Mouse (Mus musculus) midbrain, embryonic 14.5 days (tissue): Measurements from ENCODE around the gene Dennd5b. TPM values are rescaled to one million over a fixed set of nuclear protein-coding genes. Genes with fewer than 3 reads are reported as not detected.
A peak's percentile ranks its signal among the peaks of the same experiment; 100 is the strongest.
"Not testable (repeated sequence)": the region's sequence is repeated elsewhere in the genome, so short reads cannot be mapped to it uniquely, and the experiment has no call there.

ENCODE experiments used
- ATAC-seq: fragments of 200-750 bp; cut with Nextera tagmentation; 2 replicates; pipeline ENCODE4 v1.8.0; 2017; ENCODE audit warnings: moderate number of reproducible peaks, moderate library complexity; ENCODE audit not compliant: low FRiP score, low TSS enrichment
- DNase-seq: peaks from one replicate; pipeline ENCODE4 v3.0.0-alpha.2; 2015
- H3K27ac ChIP-seq: fragments of 300-500 bp; sonication (generic); replicated peaks from 2 replicates; pipeline ENCODE4 v1.5.1; 2014; ENCODE audit warnings: mild to moderate bottlenecking, low read depth, low read length, moderate library complexity
- H3K27me3 ChIP-seq: fragments of 300-500 bp; sonication (generic); 2 replicates; pipeline ENCODE4 v1.6.1; 2014; ENCODE audit warnings: low read length, control low read depth, mixed read lengths; ENCODE audit not compliant: control insufficient read depth, insufficient read depth
- H3K36me3 ChIP-seq: fragments of 300-500 bp; sonication (generic); 2 replicates; pipeline ENCODE4 v1.6.1; 2014; ENCODE audit warnings: low read length, control low read depth; ENCODE audit not compliant: control insufficient read depth, insufficient read depth
- H3K4me1 ChIP-seq: fragments of 300-500 bp; sonication (generic); 2 replicates; pipeline ENCODE4 v1.6.1; 2014; ENCODE audit warnings: mild to moderate bottlenecking, antibody characterized with exemption, low read length, control low read depth; ENCODE audit not compliant: control insufficient read depth, insufficient read depth
- H3K4me2 ChIP-seq: fragments of 300-500 bp; sonication (generic); 2 replicates; pipeline ENCODE4 v1.6.1; 2014; ENCODE audit warnings: mild to moderate bottlenecking, low read length, moderate library complexity
- H3K4me3 ChIP-seq: fragments of 300-500 bp; sonication (generic); replicated peaks from 2 replicates; pipeline ENCODE4 v1.5.1; 2014; ENCODE audit warnings: low read depth, low read length
- H3K9ac ChIP-seq: fragments of 300-500 bp; sonication (generic); replicated peaks from 2 replicates; pipeline ENCODE4 v1.6.1; 2014; ENCODE audit warnings: mild to moderate bottlenecking, low read length, moderate library complexity
- H3K9me3 ChIP-seq: fragments of 300-500 bp; sonication (generic); 2 replicates; pipeline ENCODE4 v1.6.1; 2016; ENCODE audit warnings: low read length, control low read depth, mixed read lengths; ENCODE audit not compliant: control insufficient read depth
- WGBS: fragments of 180-500 bp; shearing (Covaris S2); extraction: QIAGEN DNeasy Blood & Tissue Kit; methylation state at CpG from one replicate; pipeline ENCODE4 v1.1.7; 2014; 5-methylcytosine and 5-hydroxymethylcytosine counted together
- polyA plus RNA-seq: library from polyadenylated mRNA; unstranded; fragments of >200 nt; fragmentation: Nextera tagmentation; extraction: Ambion mirVana; gene quantifications from 2 replicates; pipeline ENCODE4 v1.2.1, GENCODE M21; 2014

The Dennd5b gene
- polyA plus RNA-seq, 1 experiment from 2014 or later, result 24.8 TPM

DNA sequence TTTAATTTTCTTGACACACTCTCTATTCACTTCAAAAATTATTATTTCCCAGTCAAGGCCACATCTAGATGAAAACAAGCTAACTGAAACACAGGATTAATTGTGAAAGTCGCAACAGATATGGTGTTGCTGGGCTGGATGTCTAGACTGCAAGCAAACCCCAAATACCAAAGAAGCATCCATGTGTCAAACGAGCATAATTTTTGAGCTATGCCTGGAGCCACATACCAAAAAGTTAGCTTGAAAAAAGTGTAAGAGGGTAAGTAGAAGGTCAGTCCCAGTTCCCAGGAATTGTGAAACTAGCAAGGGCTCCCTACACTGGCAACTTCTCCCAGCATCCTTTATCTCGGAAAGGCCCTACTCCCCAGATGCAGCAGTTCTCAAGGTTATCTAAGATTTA, 157.8 kb downstream of the Dennd5b start:
- ATAC-seq (no peak), DNase-seq (no peak)
- H3K4me1 ChIP-seq, result peaks cover 2% of the 10 kb centered on the region; the same call in 1 of the 2 replicates
- peak overlapping the region; percentile 76 for H3K4me2 ChIP-seq
- H3K9me3 ChIP-seq, result no peaks in the 10 kb centered on the region
- no peaks in the 10 kb centered on the region for H3K36me3 ChIP-seq
- H3K4me3 ChIP-seq, result peak overlapping the region; percentile 87
- H3K27ac ChIP-seq, result no peak overlapping the region
- WGBS, result 9% methylated on average over 3 of the region's 3 CpGs
- no peaks in the 10 kb centered on the region for H3K27me3 ChIP-seq
- no peak overlapping the region for H3K9ac ChIP-seq

DNA sequence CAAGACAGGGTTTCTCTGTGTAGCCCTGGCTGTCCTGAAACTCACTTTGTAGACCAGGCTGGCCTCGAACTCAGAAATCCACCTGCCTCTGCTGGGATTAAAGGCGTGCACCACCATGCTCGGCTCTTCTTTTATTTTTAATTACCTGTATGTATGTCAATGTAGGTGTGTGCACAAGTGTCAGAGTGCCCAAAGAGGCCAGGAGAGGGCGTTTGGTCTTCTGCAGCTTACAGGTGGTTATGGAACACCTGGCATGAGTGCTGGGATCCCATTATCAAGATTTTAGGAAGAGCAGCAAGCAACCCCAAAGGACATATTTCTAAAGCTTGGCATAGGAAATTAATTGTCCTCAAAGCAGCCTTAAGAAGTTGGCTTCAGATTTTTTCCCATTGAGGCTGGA, 159.1 kb downstream of the Dennd5b start:
- Histone ChIP-seq H3K27me3 (no peaks in the 10 kb centered on the region), H3K4me1 (peaks cover 2% of the 10 kb centered on the region; the same call in 1 of the 2 replicates), H3K36me3 (no peaks in the 10 kb centered on the region), H3K4me2 (peak overlapping the region; percentile 76; the same call in 1 of the 2 replicates), H3K9ac (no peak overlapping the region), H3K4me3 (no peak overlapping the region), H3K9me3 (no peaks in the 10 kb centered on the region), H3K27ac (no peak overlapping the region)
- WGBS, result 73% methylated on average over 4 of the region's 4 CpGs
- ATAC-seq (no peak), DNase-seq (no peak)

DNA sequence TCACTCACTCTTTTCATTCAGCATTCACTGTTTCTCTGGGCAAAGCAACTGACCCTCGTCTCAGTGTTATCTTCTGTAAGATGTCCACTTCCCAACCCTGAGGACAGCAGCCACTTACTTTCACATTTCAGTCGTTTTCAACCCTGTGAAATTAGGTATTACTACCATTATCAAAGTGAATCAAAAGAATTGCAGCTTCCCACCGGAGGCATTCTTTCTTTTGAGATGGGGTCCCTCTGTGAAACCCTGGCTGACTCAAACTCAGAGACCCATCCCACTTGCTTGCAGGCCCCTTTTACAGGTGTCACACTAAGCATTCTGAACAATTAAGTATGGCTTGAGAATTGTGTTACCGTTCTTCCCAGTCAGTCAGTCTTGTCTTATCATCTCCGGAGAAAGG, 159.6 kb downstream of the Dennd5b start:
- no peak overlapping the region for H3K27ac ChIP-seq
- WGBS, result 37% methylated on average over 5 of the region's 5 CpGs
- no peaks in the 10 kb centered on the region for H3K36me3 ChIP-seq
- H3K4me3 ChIP-seq, result no peak overlapping the region
- H3K27me3 ChIP-seq, result no peaks in the 10 kb centered on the region
- DNase-seq (no peak), ATAC-seq (no peak)
- H3K9ac ChIP-seq, result no peak overlapping the region
- no peaks in the 10 kb centered on the region for H3K9me3 ChIP-seq
- peak overlapping the region; percentile 25 for H3K4me2 ChIP-seq
- H3K4me1 ChIP-seq, result peaks cover 2% of the 10 kb centered on the region; the same call in 1 of the 2 replicates

DNA sequence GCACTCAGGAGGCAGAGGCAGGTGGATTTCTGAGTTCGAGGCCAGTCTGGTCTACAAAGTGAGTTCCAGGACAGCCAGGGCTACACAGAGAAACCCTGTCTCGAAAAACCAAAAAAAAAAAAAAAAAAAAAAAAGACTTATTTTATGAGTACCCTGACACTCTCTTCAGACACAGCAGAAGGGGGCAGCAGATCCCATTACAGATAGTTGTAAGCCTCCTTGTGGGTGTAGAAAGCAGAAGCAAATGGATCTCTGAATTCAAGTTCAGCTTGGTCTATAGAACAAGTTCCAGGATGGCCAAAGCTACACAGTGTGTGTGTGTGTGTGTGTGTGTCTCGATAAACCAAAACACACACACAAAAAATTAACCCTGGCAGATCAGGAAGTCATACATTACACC, 161.1 kb downstream of the Dennd5b start:
- H3K36me3 ChIP-seq, ATAC-seq, H3K9me3 ChIP-seq, H3K4me3 ChIP-seq, H3K9ac ChIP-seq, H3K27me3 ChIP-seq, H3K4me2 ChIP-seq, H3K4me1 ChIP-seq, H3K27ac ChIP-seq: not testable (repeated sequence)
- DNase-seq, result peak; percentile 31
- WGBS, result 91% methylated on average over 1 of the region's 3 CpGs

Other genes with a start within 250 kb of the Dennd5b start
- gene Caprin2, start 205.4 kb downstream of the Dennd5b start, polyA plus RNA-seq, result 8.7 and 11.8 TPM in 2 replicates
- 60.5 and 89.8 TPM in 2 replicates for gene Sinhcaf, start 155.2 kb downstream of the Dennd5b start, polyA plus RNA-seq
- gene Gm10203, start 28.5 kb upstream of the Dennd5b start, polyA plus RNA-seq, result not detected in 2 replicates
- gene Etfbkmt, start 38.2 kb upstream of the Dennd5b start, polyA plus RNA-seq, result 6.0 TPM in 2 replicates
- gene Amn1, start 87.0 kb upstream of the Dennd5b start, polyA plus RNA-seq, result 115 and 126 TPM in 2 replicates
- gene Resf1, start 207.7 kb upstream of the Dennd5b start, polyA plus RNA-seq, result 30.4 and 39.0 TPM in 2 replicates